Mouse (Mus musculus) myocyte (in vitro differentiated cells): ENCODE results near the gene Gripap1.

Experiments
- POLR2A ChIP-seq: IDR thresholded peaks from one replicate; pipeline ENCODE4 v1.6.1; 2011; ENCODE audit warnings: low read depth, mild to moderate bottlenecking, control low read depth, moderate library complexity; ENCODE audit not compliant: insufficient read length
- POLR2AphosphoS2 ChIP-seq: IDR thresholded peaks from one replicate; pipeline ENCODE4 v1.6.1; 2011; ENCODE audit warnings: low read depth, control low read depth; ENCODE audit not compliant: insufficient read length

DNA sequence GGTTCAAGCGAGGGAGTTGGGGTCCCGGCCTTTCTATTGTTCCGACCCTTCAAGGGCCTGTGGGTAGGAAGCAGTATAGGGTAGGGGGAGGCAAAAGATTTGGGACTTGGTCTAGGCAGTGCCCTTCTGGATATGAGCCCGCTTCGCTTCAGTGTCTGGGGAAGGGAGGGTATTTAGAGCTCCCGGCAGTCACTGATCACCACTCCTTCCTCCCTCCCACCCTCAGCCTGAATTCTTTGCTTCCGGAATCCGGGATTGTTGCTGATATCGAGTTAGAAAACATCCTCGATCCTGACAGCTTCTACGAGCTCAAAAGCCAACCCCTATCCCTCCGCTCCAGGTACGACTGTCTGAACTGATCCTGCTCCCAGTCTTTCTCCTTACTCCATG is 24.3 kb upstream of the Gripap1 start:
- TF ChIP-seq POLR2AphosphoS2 (no peak), POLR2A (no peak)
